Comparison of ENCODE assay signal across 24 mouse cellular contexts in the genomic region with DNA sequence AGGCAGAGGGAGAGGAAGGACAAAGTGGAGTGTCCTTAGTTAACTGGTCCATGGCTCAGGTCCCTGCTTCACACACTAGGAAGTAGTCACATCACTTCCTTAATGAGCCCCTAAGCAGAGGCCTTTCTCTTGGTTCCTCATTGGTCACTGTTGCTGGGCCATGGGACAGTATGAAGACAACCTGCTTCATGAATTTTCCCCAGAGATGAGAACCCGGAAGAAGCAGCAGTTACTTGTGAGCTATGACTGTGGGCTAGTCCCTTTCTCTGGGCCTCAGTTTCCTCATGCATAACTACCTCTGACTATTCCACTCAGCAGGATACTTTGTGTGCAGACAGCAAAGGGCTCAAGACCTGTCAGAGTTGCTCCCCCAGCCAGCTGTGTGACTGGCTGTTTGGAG. TPM values are rescaled to one million over a fixed set of nuclear protein-coding genes. Genes with fewer than 3 reads are reported as not detected.
A peak's percentile ranks its signal among the peaks of the same experiment; 100 is the strongest.
DNase-seq lines count a peak whose midpoint lies in the region; ATAC-seq and TF ChIP-seq lines count a peak whose summit lies in the region.
"Had no signal": no experiment of that assay in that cellular context is flagged by ENCODE, and none has a peak within 500 bp of the region (broad histone marks: within the 10 kb centered on the region; RNA-seq: fewer than 3 reads in every experiment).

No protein-coding gene starts in this region.

- H3K27ac ChIP-seq in heart, postnatal 0 days (ENCODE audit: low read depth): peak overlapping the region; percentile 30; the same call in 1 of the 2 replicates
- H3K27ac ChIP-seq in lung, embryonic 14.5 days (ENCODE audit: low read depth): peak overlapping the region; percentile 2; the same call in 1 of the 2 replicates
- H3K27ac ChIP-seq in midbrain, postnatal 0 days (ENCODE audit: low read depth, low read length): no peak overlapping the region
- H3K27ac ChIP-seq in midbrain, embryonic 16.5 days (ENCODE audit: low read length): no peak overlapping the region
- 0 out of 2 replicates have a peak overlapping the region, but pooled peaks have one; percentile 11 for H3K27ac ChIP-seq in cortical plate, adult 2 months (ENCODE audit: insufficient read depth, low read length)
- H3K27ac ChIP-seq: embryonic facial prominence, embryonic 13.5 days; forebrain, embryonic 12.5 days; hindbrain, postnatal 0 days had no signal

- WGBS in heart, postnatal 0 days: 82% methylated on average over 1 of the region's 1 CpGs
- WGBS in lung, embryonic 14.5 days: 94% methylated on average over 1 of the region's 1 CpGs
- WGBS in midbrain, postnatal 0 days: 100% methylated on average over 1 of the region's 1 CpGs
- WGBS in midbrain, embryonic 16.5 days: 91% methylated on average over 1 of the region's 1 CpGs

- H3K4me2 ChIP-seq in heart, postnatal 0 days (ENCODE audit: low read depth, low read length): no peak overlapping the region
- no peak overlapping the region for H3K4me2 ChIP-seq in lung, embryonic 14.5 days
- H3K4me2 ChIP-seq in midbrain, postnatal 0 days (ENCODE audit: low read depth, low read length, poor library complexity, severe bottlenecking): 0 out of 2 replicates have a peak overlapping the region, but pooled peaks have one; percentile 4
- no peak overlapping the region for H3K4me2 ChIP-seq in midbrain, embryonic 16.5 days (ENCODE audit: low read length)
- H3K4me2 ChIP-seq: embryonic facial prominence, embryonic 13.5 days; forebrain, embryonic 12.5 days; heart, embryonic 11.5 days had no signal

- no peak for TF ChIP-seq POLR2A in cortical plate, adult 2 months (IDR thresholded peaks at IDR 0.05; ENCODE audit: extremely low read depth, insufficient read depth, low read length)

- H3K9me3 ChIP-seq in heart, postnatal 0 days (replicated peaks; ENCODE audit: control insufficient read depth, low read length): no peaks in the 10 kb centered on the region
- no peaks in the 10 kb centered on the region for H3K9me3 ChIP-seq in lung, embryonic 14.5 days (ENCODE audit: low read depth, low read length)
- no peaks in the 10 kb centered on the region for H3K9me3 ChIP-seq in midbrain, postnatal 0 days (ENCODE audit: low read length)
- H3K9me3 ChIP-seq in midbrain, embryonic 16.5 days (replicated peaks; ENCODE audit: control insufficient read depth, low read length, poor library complexity, severe bottlenecking): no peaks in the 10 kb centered on the region
- H3K9me3 ChIP-seq: embryonic facial prominence, embryonic 13.5 days; forebrain, embryonic 12.5 days; G1E had no signal

- TF ChIP-seq CTCF in heart, postnatal 0 days (IDR thresholded peaks at IDR 0.05; ENCODE audit: low read depth): no peak
- no peak for TF ChIP-seq CTCF in lung, embryonic 14.5 days (IDR thresholded peaks at IDR 0.05; ENCODE audit: low read depth)
- no peak for TF ChIP-seq CTCF in midbrain, postnatal 0 days (IDR thresholded peaks at IDR 0.05)
- no peak for TF ChIP-seq CTCF in cortical plate, adult 2 months (IDR thresholded peaks at IDR 0.05; ENCODE audit: extremely low read depth, insufficient read depth, low read length)

- H3K9ac ChIP-seq in heart, postnatal 0 days (replicated peaks; ENCODE audit: low read depth, low read length): no peak overlapping the region
- H3K9ac ChIP-seq in lung, embryonic 14.5 days: no peak overlapping the region
- no peak overlapping the region for H3K9ac ChIP-seq in midbrain, postnatal 0 days (replicated peaks; ENCODE audit: low read length, poor library complexity, severe bottlenecking)
- no peak overlapping the region for H3K9ac ChIP-seq in midbrain, embryonic 16.5 days (ENCODE audit: low read depth, low read length)
- H3K9ac ChIP-seq: embryonic facial prominence, embryonic 13.5 days; forebrain, embryonic 12.5 days had no signal

- DNase-seq in heart, postnatal 0 days (ENCODE audit: low spot score): no peak
- DNase-seq in heart, postnatal 14 days: no peak
- DNase-seq in lung, embryonic 14.5 days: no peak
- no peak for DNase-seq in lung, postnatal 25 days (ENCODE audit: low spot score)
- no peak for DNase-seq in midbrain, postnatal 0 days (ENCODE audit: low spot score)
- no peak for DNase-seq in right cerebral cortex, postnatal 4 days
- DNase-seq: adrenal gland, adult 8-10 months; cerebellum, adult 11 months; cerebellum, adult 8-10 months; cerebellum, postnatal 14 days; gastrocnemius, postnatal 36 days had no signal

- H3K4me1 ChIP-seq in heart, postnatal 0 days (ENCODE audit: control insufficient read depth, insufficient read depth): no peaks in the 10 kb centered on the region
- H3K4me1 ChIP-seq in lung, embryonic 14.5 days (ENCODE audit: insufficient read depth): no peaks in the 10 kb centered on the region
- no peaks in the 10 kb centered on the region for H3K4me1 ChIP-seq in midbrain, postnatal 0 days (ENCODE audit: insufficient read depth, low read length)
- H3K4me1 ChIP-seq in midbrain, embryonic 16.5 days (ENCODE audit: control insufficient read depth, insufficient read depth, low read length): no peaks in the 10 kb centered on the region
- no peaks in the 10 kb centered on the region for H3K4me1 ChIP-seq in cortical plate, adult 2 months (ENCODE audit: control insufficient read depth, insufficient read depth, low read length)
- H3K4me1 ChIP-seq: forebrain, embryonic 12.5 days had no signal

- no peak for TF ChIP-seq EP300 in heart, postnatal 0 days (IDR thresholded peaks at IDR 0.05; ENCODE audit: low read depth)

- intact Hi-C loops in heart, postnatal 14 days (cut with DNase I): no loop called here

- peaks cover 50% of the 10 kb centered on the region for H3K36me3 ChIP-seq in heart, postnatal 0 days (replicated peaks; ENCODE audit: control insufficient read depth, insufficient read depth, low read length)
- H3K36me3 ChIP-seq in lung, embryonic 14.5 days (ENCODE audit: insufficient read depth): peaks cover 63% of the 10 kb centered on the region
- H3K36me3 ChIP-seq in midbrain, postnatal 0 days (ENCODE audit: insufficient read depth, low read length): peaks cover 50% of the 10 kb centered on the region
- peaks cover 45% of the 10 kb centered on the region for H3K36me3 ChIP-seq in midbrain, embryonic 16.5 days (ENCODE audit: control insufficient read depth, insufficient read depth, low read length)

- no peaks in the 10 kb centered on the region for H3K27me3 ChIP-seq in heart, postnatal 0 days (ENCODE audit: control insufficient read depth, insufficient read depth, low read length)
- no peaks in the 10 kb centered on the region for H3K27me3 ChIP-seq in lung, embryonic 14.5 days (ENCODE audit: insufficient read depth, low read length)
- H3K27me3 ChIP-seq in midbrain, postnatal 0 days (ENCODE audit: insufficient read depth, low read length): no peaks in the 10 kb centered on the region
- no peaks in the 10 kb centered on the region for H3K27me3 ChIP-seq in midbrain, embryonic 16.5 days (ENCODE audit: control insufficient read depth, insufficient read depth, low read depth, low read length)
- H3K27me3 ChIP-seq: embryonic facial prominence, embryonic 13.5 days; forebrain, embryonic 12.5 days had no signal

- no peak for ATAC-seq in heart, postnatal 0 days (ENCODE audit: insufficient read depth, low read depth)
- ATAC-seq in lung, embryonic 14.5 days (ENCODE audit: insufficient read depth): no peak
- no peak for ATAC-seq in midbrain, postnatal 0 days (ENCODE audit: low FRiP score)
- no peak for ATAC-seq in midbrain, embryonic 16.5 days
- ATAC-seq: forebrain, embryonic 16.5 days had no signal

- no peak overlapping the region for H3K4me3 ChIP-seq in heart, postnatal 0 days (ENCODE audit: low read depth, low read length)
- no peak overlapping the region for H3K4me3 ChIP-seq in lung, embryonic 14.5 days (ENCODE audit: low read depth, low read length)
- H3K4me3 ChIP-seq in midbrain, postnatal 0 days (ENCODE audit: low read depth, low read length): no peak overlapping the region
- H3K4me3 ChIP-seq in midbrain, embryonic 16.5 days (ENCODE audit: low read depth, low read length): no peak overlapping the region
- no peak overlapping the region for H3K4me3 ChIP-seq in cortical plate, adult 2 months (ENCODE audit: insufficient read depth, low read length)
- H3K4me3 ChIP-seq: embryonic facial prominence, embryonic 13.5 days; forebrain, embryonic 12.5 days had no signal

RNA-seq across cellular contexts. Expression of a gene that starts 1.7 kb away (rescaled TPM):
- total RNA-seq in heart, postnatal 0 days (2014; rRNA removed; ENCODE audit: low replicate concordance): 4.6 and 38.7 TPM in 2 replicates
- 11.7 and 13.2 TPM in 2 replicates for polyA plus RNA-seq in heart, postnatal 0 days (2015; fragmentation: Nextera tagmentation; extraction: Ambion mirVana)
- 10 to 100 TPM; 20.4 to 25.4 TPM for total RNA-seq in heart, postnatal 14 days (2021)
- polyA plus RNA-seq in lung, embryonic 14.5 days (2014; fragmentation: Nextera tagmentation; extraction: Ambion mirVana): 5.4 and 6.8 TPM in 2 replicates
- 12.3 and 12.8 TPM in 2 replicates for total RNA-seq in midbrain, postnatal 0 days (2014; rRNA removed)
- polyA plus RNA-seq in midbrain, postnatal 0 days (2015; fragmentation: Nextera tagmentation; extraction: Ambion mirVana): 13.1 and 15.3 TPM in 2 replicates
- 15.7 and 19.3 TPM in 2 replicates for polyA plus RNA-seq in midbrain, embryonic 16.5 days (2015; fragmentation: Nextera tagmentation; extraction: Ambion mirVana)
- 11.5 and 12.3 TPM in 2 replicates for polyA plus RNA-seq in cortical plate, adult 2 months (2012; rRNA removed)
- total RNA-seq: G1E; hematopoietic stem cell, adult 5-6 weeks had no signal
- polyA plus RNA-seq: embryonic facial prominence, embryonic 13.5 days; forebrain, embryonic 12.5 days; G1E; heart, embryonic 11.5 days; intestine, embryonic 14.5 days had no signal

RNA-seq across cellular contexts. Expression of a gene that starts 17.9 kb away (rescaled TPM):
- total RNA-seq in heart, postnatal 0 days (2014; rRNA removed; ENCODE audit: low replicate concordance): 19.2 and 29.4 TPM in 2 replicates
- polyA plus RNA-seq in heart, postnatal 0 days (2015; fragmentation: Nextera tagmentation; extraction: Ambion mirVana): 41.1 and 42.7 TPM in 2 replicates
- 10 to 100 TPM; 37.7 to 42.6 TPM for total RNA-seq in heart, postnatal 14 days (2021)
- polyA plus RNA-seq in lung, embryonic 14.5 days (2014; fragmentation: Nextera tagmentation; extraction: Ambion mirVana): 78.1 and 80.7 TPM in 2 replicates
- total RNA-seq in midbrain, postnatal 0 days (2014; rRNA removed): 18.1 and 18.8 TPM in 2 replicates
- 14.8 and 17.8 TPM in 2 replicates for polyA plus RNA-seq in midbrain, postnatal 0 days (2015; fragmentation: Nextera tagmentation; extraction: Ambion mirVana)
- polyA plus RNA-seq in midbrain, embryonic 16.5 days (2015; fragmentation: Nextera tagmentation; extraction: Ambion mirVana): 25.8 and 28.2 TPM in 2 replicates
- 7.6 and 8.2 TPM in 2 replicates for polyA plus RNA-seq in cortical plate, adult 2 months (2012; rRNA removed)
- total RNA-seq: hematopoietic stem cell, adult 5-6 weeks had no signal
- polyA plus RNA-seq: G1E had no signal

RNA-seq across cellular contexts. Expression of a gene that starts 43.4 kb away (rescaled TPM):
- total RNA-seq in heart, postnatal 0 days (2014; rRNA removed; ENCODE audit: low replicate concordance): 36.6 and 42.6 TPM in 2 replicates
- 56.7 and 59.1 TPM in 2 replicates for polyA plus RNA-seq in heart, postnatal 0 days (2015; fragmentation: Nextera tagmentation; extraction: Ambion mirVana)
- 10 to 100 TPM; 39.2 to 40.5 TPM for total RNA-seq in heart, postnatal 14 days (2021)
- polyA plus RNA-seq in lung, embryonic 14.5 days (2014; fragmentation: Nextera tagmentation; extraction: Ambion mirVana): 218 and 242 TPM in 2 replicates
- total RNA-seq in midbrain, postnatal 0 days (2014; rRNA removed): 63.0 and 69.8 TPM in 2 replicates
- polyA plus RNA-seq in midbrain, postnatal 0 days (2015; fragmentation: Nextera tagmentation; extraction: Ambion mirVana): 104 and 105 TPM in 2 replicates
- 133 and 134 TPM in 2 replicates for polyA plus RNA-seq in midbrain, embryonic 16.5 days (2015; fragmentation: Nextera tagmentation; extraction: Ambion mirVana)
- polyA plus RNA-seq in cortical plate, adult 2 months (2012; rRNA removed): 94.0 and 101 TPM in 2 replicates

RNA-seq across cellular contexts. Expression of a gene that starts 43.6 kb away (rescaled TPM):
- total RNA-seq in heart, postnatal 0 days (2014; rRNA removed; ENCODE audit: low replicate concordance): not detected in 2 replicates
- polyA plus RNA-seq in heart, postnatal 0 days (2015; fragmentation: Nextera tagmentation; extraction: Ambion mirVana): 0.66 and 0.75 TPM in 2 replicates
- under 1 TPM; 0.14 to 0.22 TPM for total RNA-seq in heart, postnatal 14 days (2021)
- polyA plus RNA-seq in lung, embryonic 14.5 days (2014; fragmentation: Nextera tagmentation; extraction: Ambion mirVana): 1.8 and 1.9 TPM in 2 replicates
- total RNA-seq in midbrain, postnatal 0 days (2014; rRNA removed): 0.33 and 1.6 TPM in 2 replicates
- 1.7 and 1.8 TPM in 2 replicates for polyA plus RNA-seq in midbrain, postnatal 0 days (2015; fragmentation: Nextera tagmentation; extraction: Ambion mirVana)
- polyA plus RNA-seq in midbrain, embryonic 16.5 days (2015; fragmentation: Nextera tagmentation; extraction: Ambion mirVana): 2.3 TPM in 2 replicates
- polyA plus RNA-seq in cortical plate, adult 2 months (2012; rRNA removed): 3.0 and 3.6 TPM in 2 replicates
- total RNA-seq: gastrocnemius, adult 8-10 months; gastrocnemius, postnatal 36 days had no signal

RNA-seq across cellular contexts. Expression of a gene that starts 47.6 kb away (rescaled TPM):
- total RNA-seq in heart, postnatal 0 days (2014; rRNA removed; ENCODE audit: low replicate concordance): not detected in 2 replicates
- polyA plus RNA-seq in heart, postnatal 0 days (2015; fragmentation: Nextera tagmentation; extraction: Ambion mirVana): not detected in 2 replicates
- total RNA-seq in heart, postnatal 14 days (2021): not detected
- polyA plus RNA-seq in lung, embryonic 14.5 days (2014; fragmentation: Nextera tagmentation; extraction: Ambion mirVana): not detected in 2 replicates
- total RNA-seq in midbrain, postnatal 0 days (2014; rRNA removed): not detected in 2 replicates
- polyA plus RNA-seq in midbrain, postnatal 0 days (2015; fragmentation: Nextera tagmentation; extraction: Ambion mirVana): 0.12 TPM in 1 of 2 replicates, not detected in the other
- polyA plus RNA-seq in midbrain, embryonic 16.5 days (2015; fragmentation: Nextera tagmentation; extraction: Ambion mirVana): not detected in 2 replicates
- 0.13 TPM in 2 replicates for polyA plus RNA-seq in cortical plate, adult 2 months (2012; rRNA removed)
- total RNA-seq: adrenal gland, postnatal 36 days; gastrocnemius, adult 8-10 months; gastrocnemius, postnatal 36 days; heart, postnatal 10 days; hematopoietic stem cell, adult 5-6 weeks; hindbrain, postnatal 0 days had no signal
- polyA plus RNA-seq: embryonic facial prominence, embryonic 13.5 days; forebrain, embryonic 12.5 days; forebrain, embryonic 16.5 days; G1E; heart, embryonic 11.5 days; hindbrain, postnatal 0 days; intestine, embryonic 14.5 days had no signal

Comparison
In these comparisons a context has a peak if more than half of its experiments do, and no peak if none do; other contexts are left out.
1. H3K27ac ChIP-seq: peak in heart, postnatal 0 days (single experiment), lung, embryonic 14.5 days (single experiment) and cortical plate, adult 2 months (single experiment); none in midbrain, postnatal 0 days (single experiment) and midbrain, embryonic 16.5 days (single experiment).